Mouse (Mus musculus): Measurements from ENCODE around the gene A430033K04Rik. TPM values are rescaled to one million over a fixed set of nuclear protein-coding genes. Genes with fewer than 3 reads are reported as not detected.

A430033K04Rik gene
- 1.2 and 2.9 TPM in 2 replicates for polyA plus RNA-seq (2012; ENCODE audit: insufficient read depth, insufficient read length, missing spikeins)

DNA sequence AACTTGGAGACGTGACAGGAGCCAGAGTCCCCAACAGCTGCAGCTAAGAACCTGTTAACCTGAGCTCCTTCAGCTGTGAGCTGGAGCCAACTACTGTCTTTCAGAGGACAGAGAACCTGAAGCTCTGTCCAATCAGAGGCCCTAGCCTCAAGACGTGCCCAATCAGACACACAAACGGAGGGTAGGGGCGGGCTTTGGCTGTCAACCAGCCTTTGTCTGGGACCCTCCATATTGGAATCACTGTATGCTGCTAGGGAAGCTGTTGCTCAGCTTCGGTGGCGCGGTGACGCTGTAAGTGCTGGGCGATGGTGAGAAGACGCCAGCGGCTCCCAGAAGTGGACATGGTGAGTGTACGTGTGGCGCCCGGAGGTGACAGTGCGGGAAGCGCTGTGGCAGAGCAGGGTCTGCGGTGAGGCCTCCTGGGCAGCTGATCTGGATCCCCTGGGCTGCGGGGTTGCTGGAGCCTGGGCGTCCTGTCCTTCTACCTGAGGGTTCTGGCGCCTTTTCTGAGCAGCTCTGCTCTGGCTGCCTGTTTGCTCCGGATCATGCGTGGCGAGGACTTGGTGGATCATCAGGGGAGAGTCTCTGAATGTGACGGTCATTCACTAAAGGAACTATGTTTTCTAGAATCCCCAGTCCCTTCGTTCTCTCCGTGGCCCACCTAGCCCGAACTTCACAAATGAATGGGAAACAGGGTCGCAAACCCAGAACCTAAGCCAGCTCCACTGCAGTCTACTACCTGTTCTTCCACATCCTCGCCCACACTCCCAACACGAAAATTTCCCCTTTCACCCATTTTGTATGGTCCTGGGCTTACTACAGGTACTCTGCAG, at the start of gene A430033K04Rik:
A430033K04Rik (plus strand) TSS at position 215 of the 833 bp plus-strand sequence.
- Histone ChIP-seq H3K27ac (replicated peaks; ENCODE audit: low read depth, low read length) (peak within 1 kb of the TSS; percentile 22), H3K4me1 (ENCODE audit: control insufficient read depth, insufficient read depth, insufficient read length, low read length) (no peaks in the 10 kb centered on the region), H3K4me3 (ENCODE audit: insufficient read depth, low read depth, low read length) (peak within 1 kb of the TSS; percentile 71)

DNA sequence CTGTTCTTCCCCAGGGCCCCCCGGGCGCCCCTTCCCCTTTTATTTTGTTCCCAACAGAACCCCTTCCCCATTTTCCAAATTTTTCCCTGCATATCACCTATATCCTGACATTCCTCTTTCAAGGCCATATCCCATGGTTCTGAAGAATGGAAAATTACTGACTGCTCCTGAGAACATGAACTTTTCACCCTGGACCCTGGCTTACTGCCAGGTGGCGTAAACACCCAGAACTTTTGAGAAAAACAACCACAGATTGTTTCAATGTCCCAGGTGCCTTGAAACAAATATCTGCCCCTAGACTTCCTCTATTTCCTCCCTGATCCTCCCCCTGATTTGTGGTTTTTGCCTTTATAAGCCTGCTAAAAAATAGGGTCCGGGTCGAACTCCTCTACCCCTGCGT, 35.3 kb upstream of the A430033K04Rik start:
- Histone ChIP-seq H3K4me3 (ENCODE audit: insufficient read depth, low read depth, low read length) (no peak overlapping the region), H3K27ac (replicated peaks; ENCODE audit: low read depth, low read length) (no peak overlapping the region), H3K4me1 (ENCODE audit: control insufficient read depth, insufficient read depth, insufficient read length, low read length) (no peaks in the 10 kb centered on the region)

DNA sequence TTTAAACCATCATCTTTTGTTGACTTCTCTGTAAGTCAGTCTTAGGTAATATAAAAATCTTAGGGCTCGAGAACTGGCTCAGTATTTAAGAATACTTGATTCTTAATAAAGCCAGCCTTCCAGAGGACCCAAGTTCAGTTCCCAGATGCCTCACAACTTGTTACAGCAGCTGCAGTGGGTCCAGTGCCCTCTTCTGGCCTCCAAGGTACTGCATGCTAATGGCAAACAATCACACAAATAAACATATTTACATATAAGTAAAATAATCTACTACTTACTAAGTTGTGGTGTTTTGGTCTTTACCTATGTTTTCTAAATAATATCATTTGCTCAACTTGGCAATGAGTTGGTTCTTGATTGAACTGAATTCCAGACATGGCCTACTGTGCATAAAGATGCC, 4.3 kb upstream of the A430033K04Rik start:
- Histone ChIP-seq H3K4me3 (ENCODE audit: insufficient read depth, low read depth, low read length) (no peak overlapping the region), H3K4me1 (ENCODE audit: control insufficient read depth, insufficient read depth, insufficient read length, low read length) (no peaks in the 10 kb centered on the region), H3K27ac (replicated peaks; ENCODE audit: low read depth, low read length) (no peak overlapping the region)

- Histone ChIP-seq H3K4me1 (ENCODE audit: control insufficient read depth, insufficient read depth, insufficient read length, low read length) (no peaks in the 10 kb centered on the region), H3K4me3 (ENCODE audit: insufficient read depth, low read depth, low read length) (peak within 1 kb of the TSS; percentile 92)
Measured at GRCm38 (mm10) chr5:138619211-138620128, 3.2 kb upstream of the A430033K04Rik start, which contains the start of gene Zfp68. Gene Zfp68 (minus strand): TSS chr5:138619761.

DNA sequence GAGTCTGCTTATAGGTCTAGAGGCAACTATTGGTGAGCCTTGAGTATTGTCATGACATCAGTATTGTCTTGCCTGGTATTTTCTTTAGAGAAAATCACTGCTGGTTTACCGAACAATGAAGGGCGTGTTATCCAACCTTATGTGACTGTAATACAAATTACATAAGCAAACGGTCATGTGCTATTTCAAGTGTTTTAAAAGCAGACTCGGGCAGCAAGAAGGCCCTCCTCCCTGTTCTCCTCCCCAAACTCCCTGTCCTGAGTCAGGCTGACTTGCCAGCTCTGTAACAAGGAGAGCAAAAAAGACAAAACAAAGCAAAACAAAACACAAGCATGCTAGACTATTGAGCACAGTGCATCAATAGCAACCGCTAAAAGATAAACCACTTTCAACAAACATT, 1.8 kb upstream of the A430033K04Rik start:
- Histone ChIP-seq H3K4me1 (ENCODE audit: control insufficient read depth, insufficient read depth, insufficient read length, low read length) (no peaks in the 10 kb centered on the region), H3K4me3 (ENCODE audit: insufficient read depth, low read depth, low read length) (no peak overlapping the region), H3K27ac (replicated peaks; ENCODE audit: low read depth, low read length) (no peak overlapping the region)

More at GRCm38 (mm10) chr5:138619211-138620128, 3.2 kb upstream of the A430033K04Rik start, which contains the start of gene Zfp68:
- H3K27ac ChIP-seq (replicated peaks; ENCODE audit: low read depth, low read length), result peak within 1 kb of the TSS; percentile 92

DNA sequence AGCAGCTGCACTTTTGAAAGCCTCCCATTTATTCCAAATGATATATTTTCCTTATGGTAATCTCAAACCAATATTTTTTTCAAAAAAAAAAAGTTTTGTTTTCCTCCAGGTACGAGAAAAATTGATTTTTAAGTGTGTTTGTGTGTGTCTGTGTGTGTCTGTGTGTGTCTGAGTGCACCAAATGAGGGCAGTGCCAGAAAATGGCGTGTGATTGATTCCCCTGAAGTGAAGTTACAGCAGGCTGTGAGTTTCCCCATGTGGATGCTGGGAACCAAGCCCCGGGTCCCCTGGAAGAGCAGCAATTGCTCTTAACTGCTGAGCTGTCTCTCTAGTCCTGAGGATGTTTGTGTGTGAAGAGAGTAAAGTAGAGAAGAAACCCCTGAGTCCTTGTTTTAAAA, 818 bp downstream of the A430033K04Rik start:
- Histone ChIP-seq H3K4me3 (ENCODE audit: insufficient read depth, low read depth, low read length) (peak overlapping the region; percentile 71), H3K4me1 (ENCODE audit: control insufficient read depth, insufficient read depth, insufficient read length, low read length) (no peaks in the 10 kb centered on the region), H3K27ac (replicated peaks; ENCODE audit: low read depth, low read length) (no peak overlapping the region)

- Histone ChIP-seq H3K27ac (replicated peaks; ENCODE audit: low read depth, low read length) (no peak overlapping the region), H3K4me1 (ENCODE audit: control insufficient read depth, insufficient read depth, insufficient read length, low read length) (no peaks in the 10 kb centered on the region), H3K4me3 (ENCODE audit: insufficient read depth, low read depth, low read length) (no peak overlapping the region)
Measured at GRCm38 (mm10) chr5:138636486-138636885, 13.8 kb downstream of the A430033K04Rik start.

- Histone ChIP-seq H3K27ac (replicated peaks; ENCODE audit: low read depth, low read length) (no peak overlapping the region), H3K4me3 (ENCODE audit: insufficient read depth, low read depth, low read length) (no peak overlapping the region), H3K4me1 (ENCODE audit: control insufficient read depth, insufficient read depth, insufficient read length, low read length) (no peaks in the 10 kb centered on the region)
Measured at GRCm38 (mm10) chr5:138641081-138641480, 18.4 kb downstream of the A430033K04Rik start.

- Histone ChIP-seq H3K27ac (replicated peaks; ENCODE audit: low read depth, low read length) (no peak overlapping the region), H3K4me3 (ENCODE audit: insufficient read depth, low read depth, low read length) (no peak overlapping the region), H3K4me1 (ENCODE audit: control insufficient read depth, insufficient read depth, insufficient read length, low read length) (no peaks in the 10 kb centered on the region)
Measured at GRCm38 (mm10) chr5:138641761-138642160, 19.1 kb downstream of the A430033K04Rik start.

- H3K27ac ChIP-seq (replicated peaks; ENCODE audit: low read depth, low read length), result no peak overlapping the region
- no peaks in the 10 kb centered on the region for H3K4me1 ChIP-seq (ENCODE audit: control insufficient read depth, insufficient read depth, insufficient read length, low read length)
- H3K4me3 ChIP-seq (ENCODE audit: insufficient read depth, low read depth, low read length), result no peak overlapping the region
Measured at GRCm38 (mm10) chr5:138652911-138653310, 30.3 kb downstream of the A430033K04Rik start.

DNA sequence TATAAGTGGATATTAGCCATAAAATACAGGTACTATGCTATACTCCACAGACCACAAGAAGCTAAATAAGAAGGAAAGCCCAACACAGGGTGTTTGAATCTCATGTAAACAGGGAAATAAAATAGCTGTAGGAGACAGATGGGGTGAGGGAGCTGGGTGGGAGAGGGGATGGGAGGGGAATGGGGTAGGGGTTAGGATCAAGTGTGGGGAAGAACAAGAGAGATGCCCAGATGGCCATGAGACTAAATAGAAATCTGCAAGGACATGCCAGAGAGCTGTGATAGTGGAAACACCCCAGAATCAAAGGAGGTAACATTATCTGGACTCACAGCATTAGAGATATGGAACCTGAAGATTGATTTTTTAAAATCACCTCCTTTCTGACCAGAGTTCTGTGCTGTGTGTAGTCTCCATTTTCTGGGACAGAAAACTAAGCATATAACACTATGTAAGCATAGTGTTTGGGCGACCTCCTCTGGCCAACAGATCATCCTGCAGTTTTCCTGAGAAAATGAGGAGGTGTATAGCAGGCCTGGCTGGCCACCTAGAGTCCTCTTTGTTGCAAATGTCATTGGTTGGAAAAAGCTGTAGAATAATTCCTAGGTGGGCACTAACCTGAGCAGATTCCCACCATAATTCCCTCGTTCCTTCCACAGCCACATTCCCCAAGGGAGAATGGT, 34.0 kb downstream of the A430033K04Rik start:
- Histone ChIP-seq H3K4me3 (ENCODE audit: insufficient read depth, low read depth, low read length) (no peak overlapping the region), H3K4me1 (ENCODE audit: control insufficient read depth, insufficient read depth, insufficient read length, low read length) (no peaks in the 10 kb centered on the region), H3K27ac (replicated peaks; ENCODE audit: low read depth, low read length) (no peak overlapping the region)

DNA sequence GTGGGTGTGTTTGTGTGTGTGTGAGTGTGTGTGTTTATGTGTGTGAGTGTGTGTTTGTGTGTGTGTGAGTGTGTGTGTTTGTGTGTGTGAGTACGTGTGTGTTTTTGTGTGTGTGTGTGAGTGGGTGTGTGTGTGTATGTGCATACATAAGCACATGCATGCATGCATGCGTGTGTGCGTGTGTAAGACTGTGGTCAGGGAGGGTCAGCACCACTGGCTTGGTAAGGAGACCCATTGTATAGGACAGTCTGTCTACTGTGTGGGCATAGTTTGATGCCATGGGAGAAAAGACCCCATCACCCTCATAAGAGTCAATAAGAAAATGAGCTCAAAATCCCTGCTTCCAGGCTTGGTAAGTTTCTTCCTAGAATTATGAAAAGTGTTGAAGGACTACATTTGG, 34.7 kb downstream of the A430033K04Rik start:
- Histone ChIP-seq H3K4me3 (ENCODE audit: insufficient read depth, low read depth, low read length) (no peak overlapping the region), H3K27ac (replicated peaks; ENCODE audit: low read depth, low read length) (no peak overlapping the region), H3K4me1 (ENCODE audit: control insufficient read depth, insufficient read depth, insufficient read length, low read length) (no peaks in the 10 kb centered on the region)

GRCm38 (mm10) chr5:138657854-138658253, 35.2 kb downstream of the A430033K04Rik start:
- Histone ChIP-seq H3K4me3 (ENCODE audit: insufficient read depth, low read depth, low read length) (no peak overlapping the region), H3K27ac (replicated peaks; ENCODE audit: low read depth, low read length) (no peak overlapping the region), H3K4me1 (ENCODE audit: control insufficient read depth, insufficient read depth, insufficient read length, low read length) (no peaks in the 10 kb centered on the region)

- Histone ChIP-seq H3K4me1 (ENCODE audit: control insufficient read depth, insufficient read depth, insufficient read length, low read length) (no peaks in the 10 kb centered on the region), H3K4me3 (ENCODE audit: insufficient read depth, low read depth, low read length) (no peak overlapping the region), H3K27ac (replicated peaks; ENCODE audit: low read depth, low read length) (no peak overlapping the region)
Measured at GRCm38 (mm10) chr5:138658922-138659321, 36.3 kb downstream of the A430033K04Rik start.

All from brown adipose tissue, adult 24 weeks (tissue).